Mouse (Mus musculus) heart, embryonic 16.5 days (tissue): ENCODE data around the gene Hist2h2ac. TPM values are rescaled to one million over a fixed set of nuclear protein-coding genes. Genes with fewer than 3 reads are reported as not detected.
A peak's percentile ranks its signal among the peaks of the same experiment; 100 is the strongest.
"Not testable (repeated sequence)": the region's sequence is repeated elsewhere in the genome, so short reads cannot be mapped to it uniquely, and the experiment has no call there.

Experiments used
- ATAC-seq: fragments of 200-750 bp; cut with Nextera tagmentation; replicated peaks from 2 replicates; pipeline ENCODE4 v1.8.0; 2017; ENCODE audit warnings: moderate number of reproducible peaks; ENCODE audit not compliant: insufficient read depth, low FRiP score; ENCODE audit errors: extremely low read depth
- H3K27ac ChIP-seq: fragments of 300-500 bp; sonication (generic); 2 replicates; pipeline ENCODE4 v1.5.1; 2014; ENCODE audit warnings: mild to moderate bottlenecking, low read length, control low read depth, moderate library complexity
- H3K27me3 ChIP-seq: fragments of 300-500 bp; sonication (generic); 2 replicates; pipeline ENCODE4 v1.6.1; 2014; ENCODE audit warnings: low read length, mixed read lengths; ENCODE audit not compliant: control insufficient read depth, insufficient read depth
- H3K36me3 ChIP-seq: fragments of 300-500 bp; sonication (generic); 2 replicates; pipeline ENCODE4 v1.6.1; 2014; ENCODE audit not compliant: control insufficient read depth, insufficient read depth
- H3K4me1 ChIP-seq: fragments of 300-500 bp; sonication (generic); 2 replicates; pipeline ENCODE4 v1.6.1; 2014; ENCODE audit warnings: low read length, mixed read lengths; ENCODE audit not compliant: control insufficient read depth, insufficient read depth
- H3K4me2 ChIP-seq: fragments of 300-500 bp; sonication (generic); 2 replicates; pipeline ENCODE4 v1.6.1; 2014; ENCODE audit warnings: low read depth, mild to moderate bottlenecking, control low read depth, low read length
- H3K4me3 ChIP-seq: fragments of 300-500 bp; sonication (generic); 2 replicates; pipeline ENCODE4 v1.5.1; 2014; ENCODE audit warnings: mild to moderate bottlenecking, control low read depth, low read length
- H3K9ac ChIP-seq: fragments of 300-500 bp; sonication (generic); 2 replicates; pipeline ENCODE4 v1.6.1; 2014; ENCODE audit warnings: low read length, control low read depth
- H3K9me3 ChIP-seq: fragments of 300-500 bp; sonication (generic); replicated peaks from 2 replicates; pipeline ENCODE4 v1.6.1; 2016; ENCODE audit warnings: low read length; ENCODE audit not compliant: control insufficient read depth
- WGBS: fragments of 180-500 bp; shearing (Covaris S2); extraction: QIAGEN DNeasy Blood & Tissue Kit; methylation state at CpG from one replicate; pipeline ENCODE4 v1.1.7; 2014; 5-methylcytosine and 5-hydroxymethylcytosine counted together
- polyA plus RNA-seq: library from polyadenylated mRNA; unstranded; fragments of >200 nt; fragmentation: Nextera tagmentation; extraction: Ambion mirVana; gene quantifications from 2 replicates; pipeline ENCODE4 v1.2.1, GENCODE M21; 2015

The Hist2h2ac gene
- polyA plus RNA-seq, 1 experiment from 2014 or later: 6.4 TPM

DNA sequence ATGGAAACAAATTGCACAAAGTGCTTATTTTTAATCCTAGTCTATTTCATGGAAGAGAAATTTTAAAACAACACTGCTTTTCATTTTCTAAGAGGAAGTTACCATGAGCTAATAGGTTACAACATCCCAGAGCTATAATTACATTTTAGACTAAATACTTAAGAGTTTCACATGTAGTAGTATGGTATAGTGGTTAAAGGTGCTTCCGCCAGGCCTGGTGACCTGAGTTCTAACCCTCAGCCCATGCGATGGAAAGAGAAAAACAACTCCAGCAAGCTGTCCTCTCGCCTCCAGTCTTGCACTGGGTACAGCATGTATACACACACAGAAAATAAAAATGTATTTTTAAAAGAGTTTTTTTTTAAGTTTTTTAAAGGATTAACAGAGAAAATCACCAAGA, 31.1 kb upstream of the Hist2h2ac start:
- WGBS: 84% methylated on average over 3 of the region's 3 CpGs

DNA sequence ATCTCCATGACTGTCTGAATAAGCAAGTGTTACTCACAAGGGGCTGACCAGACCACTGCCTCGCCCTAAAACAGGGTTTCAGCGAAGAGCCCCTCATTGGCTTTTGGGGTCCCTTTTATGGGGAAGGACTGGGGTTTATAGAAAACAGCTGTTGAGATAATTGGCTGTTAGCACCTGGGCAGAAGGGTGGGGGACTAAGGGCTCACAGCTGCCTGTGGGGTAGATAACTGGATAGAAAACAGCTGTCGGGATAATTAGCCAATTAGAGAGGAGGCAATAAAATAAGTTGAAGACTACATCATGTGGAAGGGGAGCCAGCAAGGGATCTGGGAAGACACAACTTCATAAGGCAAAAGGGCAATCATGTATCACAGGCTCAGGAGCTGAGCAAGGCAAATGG, 30.2 kb upstream of the Hist2h2ac start:
- ATAC-seq: no peak
- Histone ChIP-seq H3K27me3 (no peaks in the 10 kb centered on the region), H3K4me3 (no peak overlapping the region), H3K4me2 (no peak overlapping the region), H3K36me3 (no peaks in the 10 kb centered on the region), H3K4me1 (peaks cover 13% of the 10 kb centered on the region), H3K9ac (no peak overlapping the region), H3K27ac (no peak overlapping the region), H3K9me3 (no peaks in the 10 kb centered on the region)
- WGBS: 73% methylated on average over 3 of the region's 3 CpGs

More for the DNA sequence above, 31.1 kb upstream of the Hist2h2ac start:
- H3K36me3 ChIP-seq: no peaks in the 10 kb centered on the region
- no peak overlapping the region for H3K4me3 ChIP-seq
- H3K4me2 ChIP-seq: no peak overlapping the region
- H3K9me3 ChIP-seq: no peaks in the 10 kb centered on the region
- H3K4me1 ChIP-seq: peaks cover 13% of the 10 kb centered on the region
- H3K9ac ChIP-seq: no peak overlapping the region
- no peak for ATAC-seq
- H3K27me3 ChIP-seq: no peaks in the 10 kb centered on the region
- H3K27ac ChIP-seq: no peak overlapping the region

DNA sequence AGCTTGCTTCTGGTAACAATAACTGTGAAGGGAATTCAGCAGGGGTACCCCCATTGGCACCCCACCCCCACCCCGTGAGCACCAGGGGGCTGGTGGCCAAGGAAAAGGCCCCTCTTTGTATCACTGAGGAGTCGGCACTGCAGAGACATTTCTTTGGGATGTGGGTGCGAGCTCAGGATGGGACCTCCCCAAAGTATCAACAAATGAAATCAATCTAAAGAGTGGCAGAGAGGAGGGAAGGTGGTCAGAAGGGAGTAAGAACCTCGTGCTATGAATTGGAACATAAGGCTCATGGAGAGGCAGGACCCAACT, 28.3 kb upstream of the Hist2h2ac start:
- Histone ChIP-seq H3K4me3 (no peak overlapping the region), H3K4me1 (peaks cover 20% of the 10 kb centered on the region), H3K27ac (no peak overlapping the region), H3K27me3 (no peaks in the 10 kb centered on the region), H3K9me3 (no peaks in the 10 kb centered on the region), H3K36me3 (no peaks in the 10 kb centered on the region), H3K9ac (no peak overlapping the region), H3K4me2 (peak overlapping the region; percentile 63; the same call in 1 of the 2 replicates)
- 57% methylated on average over 4 of the region's 4 CpGs for WGBS
- no peak for ATAC-seq

DNA sequence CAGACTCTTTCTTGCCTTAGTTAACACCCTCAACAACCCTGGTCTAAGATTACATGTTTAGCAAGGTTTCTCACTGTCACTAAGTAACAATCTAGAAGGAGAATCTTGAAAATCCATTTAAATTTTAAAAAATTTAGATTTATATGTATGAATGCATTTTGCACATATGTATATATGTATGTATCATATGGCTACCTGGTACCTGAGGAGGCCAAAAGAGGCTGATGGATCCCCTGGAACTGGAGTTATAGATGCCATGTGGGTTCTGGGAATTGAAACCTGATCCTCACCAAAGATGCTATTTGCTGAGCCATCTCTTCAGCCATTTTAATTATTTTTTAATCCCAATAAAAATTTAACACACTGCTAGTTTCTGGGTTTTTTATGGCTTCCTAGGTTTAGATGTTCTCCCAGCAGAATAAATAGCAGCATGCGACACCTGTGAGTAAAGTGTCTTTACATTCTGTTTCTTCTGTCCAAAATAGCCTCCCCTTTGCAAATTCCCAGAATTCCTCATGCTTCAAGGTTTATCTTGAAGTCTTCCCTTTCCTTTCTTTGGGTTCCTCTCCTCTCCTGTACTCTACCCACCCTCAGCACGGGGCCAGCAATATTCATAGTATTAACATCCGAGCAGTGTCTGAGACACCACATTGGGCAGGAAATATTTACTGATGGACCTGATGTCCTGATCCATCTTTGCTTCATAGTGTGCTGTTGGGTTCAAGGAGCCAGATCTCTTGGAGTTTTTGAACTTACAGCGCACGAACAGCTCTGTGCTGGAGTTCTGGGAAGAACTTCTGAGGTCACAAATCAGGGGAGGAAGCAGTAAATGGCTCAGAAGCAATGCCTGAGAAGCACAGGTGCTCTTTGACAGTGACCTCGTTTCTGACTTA, 27.7 kb upstream of the Hist2h2ac start:
- Histone ChIP-seq H3K27ac (no peak overlapping the region), H3K36me3 (no peaks in the 10 kb centered on the region), H3K4me2 (peak overlapping the region; percentile 63), H3K4me1 (peaks cover 24% of the 10 kb centered on the region), H3K4me3 (peak overlapping the region; percentile 53; the same call in 1 of the 2 replicates), H3K27me3 (no peaks in the 10 kb centered on the region), H3K9me3 (no peaks in the 10 kb centered on the region), H3K9ac (peak overlapping the region; percentile 74)
- ATAC-seq: no peak
- 49% methylated on average over 6 of the region's 6 CpGs for whole genome bisulfite sequencing

DNA sequence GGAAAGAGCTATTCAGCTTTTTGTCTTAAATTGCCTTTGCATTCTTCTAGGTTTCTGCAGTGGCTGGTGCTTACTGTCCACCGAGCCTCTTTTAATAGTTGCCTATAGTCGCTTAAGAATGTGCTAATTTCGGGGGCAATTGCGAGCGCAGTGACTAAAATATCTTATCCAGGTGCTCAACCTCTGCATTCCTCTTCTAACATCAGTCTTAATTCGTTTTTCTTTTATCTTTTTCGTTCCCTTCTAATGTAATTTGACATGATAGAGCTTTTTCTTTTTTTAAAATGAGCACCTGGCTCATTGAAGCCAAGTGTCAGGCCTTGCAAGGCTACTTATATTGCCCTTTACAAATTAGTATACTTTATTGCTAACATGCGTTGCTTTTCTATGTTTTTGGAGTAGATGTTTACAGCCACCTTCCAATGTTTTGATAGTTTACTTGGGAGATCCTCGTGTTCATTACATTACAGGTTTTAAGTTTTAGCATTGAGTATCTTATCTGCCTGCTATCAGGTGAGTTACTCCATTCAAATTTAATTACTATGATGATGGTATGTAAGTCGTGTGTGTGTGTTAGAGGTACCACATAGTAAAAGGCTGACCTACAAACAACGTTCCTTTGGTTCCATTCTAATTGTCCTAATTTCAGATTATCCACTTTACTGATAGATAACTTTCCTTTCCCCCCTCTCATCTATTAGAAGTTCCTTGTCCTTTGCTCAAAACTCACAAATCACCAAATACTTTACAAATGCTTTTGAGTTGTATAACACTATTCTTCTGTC, 26.9 kb upstream of the Hist2h2ac start:
- Histone ChIP-seq H3K27me3 (no peaks in the 10 kb centered on the region), H3K4me2 (peak overlapping the region; percentile 63), H3K27ac (peak overlapping the region; percentile 62), H3K4me3 (peak overlapping the region; percentile 53), H3K9ac (peak overlapping the region; percentile 74), H3K9me3 (no peaks in the 10 kb centered on the region), H3K4me1 (peaks cover 24% of the 10 kb centered on the region), H3K36me3 (no peaks in the 10 kb centered on the region)
- no peak for ATAC-seq
- 9% methylated on average over 11 of the region's 11 CpGs for WGBS

DNA sequence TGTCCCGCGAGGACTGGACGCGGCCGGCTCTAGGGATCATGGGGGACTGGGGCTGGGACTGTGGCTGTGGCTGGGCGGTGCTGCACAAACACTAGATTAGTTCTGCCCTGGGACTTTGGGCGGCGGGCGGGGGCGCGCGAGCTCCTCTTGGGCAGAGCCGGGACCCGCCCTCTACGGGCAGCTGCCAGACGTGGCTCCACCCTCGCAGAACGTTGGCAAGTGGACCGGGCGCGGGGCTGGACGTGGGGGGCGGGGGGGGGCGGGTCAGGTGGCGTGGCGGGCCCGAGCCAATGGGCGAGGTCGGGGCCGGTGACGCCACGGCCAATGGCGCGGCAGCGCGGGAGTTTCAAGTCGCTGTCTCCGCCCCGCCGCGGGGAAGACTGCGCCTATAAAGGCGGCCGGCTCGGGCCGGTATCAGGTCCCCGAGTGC, 25.8 kb upstream of the Hist2h2ac start, which contains the start of gene Hist2h3c1:
Gene Hist2h3c1, plus strand, starts transcription at position 259 of the 430 bp plus-strand sequence.
- WGBS: 0% methylated on average over 13 of the region's 47 CpGs
- Histone ChIP-seq H3K4me3 (peak within 1 kb of the TSS; percentile 53), H3K9ac (peak within 1 kb of the TSS; percentile 74), H3K4me2 (peak within 1 kb of the TSS; percentile 63), H3K4me1 (peaks cover 24% of the 10 kb centered on the region), H3K27ac (peak within 1 kb of the TSS; percentile 80)
- H3K36me3 ChIP-seq, H3K9me3 ChIP-seq, H3K27me3 ChIP-seq: not testable (repeated sequence)
- ATAC-seq: peak; percentile 90

GRCm38 (mm10) chr3:96246018-96246417, 25.3 kb upstream of the Hist2h2ac start:
- Histone ChIP-seq H3K4me3 (peak overlapping the region; percentile 43), H3K27ac (peak overlapping the region; percentile 80), H3K4me1 (peaks cover 24% of the 10 kb centered on the region)
- not testable (repeated sequence) for H3K27me3 ChIP-seq, H3K9me3 ChIP-seq, H3K9ac ChIP-seq, ATAC-seq, H3K36me3 ChIP-seq, H3K4me2 ChIP-seq
- WGBS: 0% methylated on average over 10 of the region's 21 CpGs

- ATAC-seq: peak; percentile 83
- H3K4me3 ChIP-seq: peak within 1 kb of the TSS; percentile 57
- peaks cover 26% of the 10 kb centered on the region for H3K4me1 ChIP-seq
- H3K9ac ChIP-seq: peak within 1 kb of the TSS; percentile 82
- WGBS: 0% methylated on average over 20 of the region's 88 CpGs
- not testable (repeated sequence) for H3K36me3 ChIP-seq, H3K9me3 ChIP-seq, H3K27me3 ChIP-seq
- H3K4me2 ChIP-seq: peak within 1 kb of the TSS; percentile 69
- H3K27ac ChIP-seq: peak within 1 kb of the TSS; percentile 97
These were observed 24.6 kb upstream of the Hist2h2ac start, which contains the start of gene Hist2h2aa1 for GRCm38 (mm10) chr3:96245003-96245886. Gene Hist2h2aa1, plus strand, starts transcription at chr3:96245497.
